Mouse (Mus musculus): ENCODE measurements around the gene Xaf1. TPM values are rescaled to one million over a fixed set of nuclear protein-coding genes. Genes with fewer than 3 reads are reported as not detected.

Xaf1 gene
- polyA plus RNA-seq, 1 experiment: 1.4 TPM

- Histone ChIP-seq H3K4me3 (ENCODE audit: control insufficient read depth, low read depth, low read length) (no peak overlapping the region), H3K4me1 (ENCODE audit: control insufficient read depth, insufficient read depth, low read length) (peaks cover 3% of the 10 kb centered on the region), H3K36me3 (ENCODE audit: control insufficient read depth, insufficient read depth, low read length) (no peaks in the 10 kb centered on the region), H3K27me3 (ENCODE audit: control insufficient read depth, insufficient read depth, low read length) (no peaks in the 10 kb centered on the region), H3K27ac (ENCODE audit: control insufficient read depth, insufficient read depth, low read depth, low read length) (no peak overlapping the region)
- no peak for TF ChIP-seq CTCF (IDR thresholded peaks at IDR 0.05; ENCODE audit: control insufficient read depth, insufficient read depth, insufficient replicate concordance, low read depth, low read length)
- no peak for TF ChIP-seq POLR2A (IDR thresholded peaks at IDR 0.05; ENCODE audit: control insufficient read depth, low read depth, low read length)
Measured at GRCm38 (mm10) chr11:72311355-72312001, 10.0 kb downstream of the Xaf1 start.

- H3K27me3 ChIP-seq (ENCODE audit: control insufficient read depth, insufficient read depth, low read length): no peaks in the 10 kb centered on the region
- TF ChIP-seq CTCF (IDR thresholded peaks at IDR 0.05; ENCODE audit: control insufficient read depth, insufficient read depth, insufficient replicate concordance, low read depth, low read length): no peak
- peak; percentile 46; the same call in 1 of the 2 replicates for TF ChIP-seq POLR2A (IDR thresholded peaks at IDR 0.05; ENCODE audit: control insufficient read depth, low read depth, low read length)
- peaks cover 3% of the 10 kb centered on the region for H3K4me1 ChIP-seq (ENCODE audit: control insufficient read depth, insufficient read depth, low read length)
- H3K4me3 ChIP-seq (ENCODE audit: control insufficient read depth, low read depth, low read length): peak within 1 kb of the TSS; percentile 80
- no peaks in the 10 kb centered on the region for H3K36me3 ChIP-seq (ENCODE audit: control insufficient read depth, insufficient read depth, low read length)
- no peak within 1 kb of the TSS for H3K27ac ChIP-seq (ENCODE audit: control insufficient read depth, insufficient read depth, low read depth, low read length)
Measured at GRCm38 (mm10) chr11:72314151-72314895, 12.9 kb downstream of the Xaf1 start, which contains the start of gene Fbxo39. Fbxo39 (plus strand) TSS chr11:72314444.

GRCm38 (mm10) chr11:72318026-72318425 lies 16.6 kb downstream of the Xaf1 start:
- TF ChIP-seq POLR2A (IDR thresholded peaks at IDR 0.05; ENCODE audit: control insufficient read depth, low read depth, low read length): no peak
- TF ChIP-seq CTCF (IDR thresholded peaks at IDR 0.05; ENCODE audit: control insufficient read depth, insufficient read depth, insufficient replicate concordance, low read depth, low read length): no peak
- no peak overlapping the region for H3K27ac ChIP-seq (ENCODE audit: control insufficient read depth, insufficient read depth, low read depth, low read length)
- H3K36me3 ChIP-seq (ENCODE audit: control insufficient read depth, insufficient read depth, low read length): no peaks in the 10 kb centered on the region
- H3K27me3 ChIP-seq (ENCODE audit: control insufficient read depth, insufficient read depth, low read length): no peaks in the 10 kb centered on the region
- peaks cover 3% of the 10 kb centered on the region for H3K4me1 ChIP-seq (ENCODE audit: control insufficient read depth, insufficient read depth, low read length)
- no peak overlapping the region for H3K4me3 ChIP-seq (ENCODE audit: control insufficient read depth, low read depth, low read length)

GRCm38 (mm10) chr11:72324431-72324830 lies 23.0 kb downstream of the Xaf1 start:
- Histone ChIP-seq H3K36me3 (ENCODE audit: control insufficient read depth, insufficient read depth, low read length) (no peaks in the 10 kb centered on the region), H3K4me3 (ENCODE audit: control insufficient read depth, low read depth, low read length) (no peak overlapping the region), H3K4me1 (ENCODE audit: control insufficient read depth, insufficient read depth, low read length) (no peaks in the 10 kb centered on the region), H3K27ac (ENCODE audit: control insufficient read depth, insufficient read depth, low read depth, low read length) (no peak overlapping the region), H3K27me3 (ENCODE audit: control insufficient read depth, insufficient read depth, low read length) (no peaks in the 10 kb centered on the region)
- TF ChIP-seq POLR2A (IDR thresholded peaks at IDR 0.05; ENCODE audit: control insufficient read depth, low read depth, low read length) (no peak), CTCF (IDR thresholded peaks at IDR 0.05; ENCODE audit: control insufficient read depth, insufficient read depth, insufficient replicate concordance, low read depth, low read length) (no peak)

- TF ChIP-seq CTCF (IDR thresholded peaks at IDR 0.05; ENCODE audit: control insufficient read depth, insufficient read depth, insufficient replicate concordance, low read depth, low read length) (no peak), POLR2A (IDR thresholded peaks at IDR 0.05; ENCODE audit: control insufficient read depth, low read depth, low read length) (no peak)
- Histone ChIP-seq H3K4me1 (ENCODE audit: control insufficient read depth, insufficient read depth, low read length) (no peaks in the 10 kb centered on the region), H3K27me3 (ENCODE audit: control insufficient read depth, insufficient read depth, low read length) (no peaks in the 10 kb centered on the region), H3K36me3 (ENCODE audit: control insufficient read depth, insufficient read depth, low read length) (no peaks in the 10 kb centered on the region), H3K4me3 (ENCODE audit: control insufficient read depth, low read depth, low read length) (no peak overlapping the region), H3K27ac (ENCODE audit: control insufficient read depth, insufficient read depth, low read depth, low read length) (no peak overlapping the region)
Measured at GRCm38 (mm10) chr11:72325701-72326100, 24.3 kb downstream of the Xaf1 start.

GRCm38 (mm10) chr11:72332951-72333667 lies 31.7 kb downstream of the Xaf1 start:
- H3K4me3 ChIP-seq (ENCODE audit: control insufficient read depth, low read depth, low read length): no peak overlapping the region

GRCm38 (mm10) chr11:72334653-72335052 lies 33.2 kb downstream of the Xaf1 start:
- TF ChIP-seq CTCF (IDR thresholded peaks at IDR 0.05; ENCODE audit: control insufficient read depth, insufficient read depth, insufficient replicate concordance, low read depth, low read length) (no peak), POLR2A (IDR thresholded peaks at IDR 0.05; ENCODE audit: control insufficient read depth, low read depth, low read length) (no peak)
- Histone ChIP-seq H3K4me3 (ENCODE audit: control insufficient read depth, low read depth, low read length) (no peak overlapping the region), H3K27me3 (ENCODE audit: control insufficient read depth, insufficient read depth, low read length) (no peaks in the 10 kb centered on the region), H3K27ac (ENCODE audit: control insufficient read depth, insufficient read depth, low read depth, low read length) (no peak overlapping the region), H3K36me3 (ENCODE audit: control insufficient read depth, insufficient read depth, low read length) (no peaks in the 10 kb centered on the region), H3K4me1 (ENCODE audit: control insufficient read depth, insufficient read depth, low read length) (no peaks in the 10 kb centered on the region; the same call in 1 of the 2 replicates)

More at GRCm38 (mm10) chr11:72332951-72333667, 31.7 kb downstream of the Xaf1 start:
- no peak for TF ChIP-seq CTCF (IDR thresholded peaks at IDR 0.05; ENCODE audit: control insufficient read depth, insufficient read depth, insufficient replicate concordance, low read depth, low read length)
- TF ChIP-seq POLR2A (IDR thresholded peaks at IDR 0.05; ENCODE audit: control insufficient read depth, low read depth, low read length): no peak
- H3K27me3 ChIP-seq (ENCODE audit: control insufficient read depth, insufficient read depth, low read length): no peaks in the 10 kb centered on the region
- no peak overlapping the region for H3K27ac ChIP-seq (ENCODE audit: control insufficient read depth, insufficient read depth, low read depth, low read length)
- no peaks in the 10 kb centered on the region; the same call in 1 of the 2 replicates for H3K4me1 ChIP-seq (ENCODE audit: control insufficient read depth, insufficient read depth, low read length)
- no peaks in the 10 kb centered on the region for H3K36me3 ChIP-seq (ENCODE audit: control insufficient read depth, insufficient read depth, low read length)
